Mouse (Mus musculus): ENCODE results near the gene Nav2.

The Nav2 gene

DNA sequence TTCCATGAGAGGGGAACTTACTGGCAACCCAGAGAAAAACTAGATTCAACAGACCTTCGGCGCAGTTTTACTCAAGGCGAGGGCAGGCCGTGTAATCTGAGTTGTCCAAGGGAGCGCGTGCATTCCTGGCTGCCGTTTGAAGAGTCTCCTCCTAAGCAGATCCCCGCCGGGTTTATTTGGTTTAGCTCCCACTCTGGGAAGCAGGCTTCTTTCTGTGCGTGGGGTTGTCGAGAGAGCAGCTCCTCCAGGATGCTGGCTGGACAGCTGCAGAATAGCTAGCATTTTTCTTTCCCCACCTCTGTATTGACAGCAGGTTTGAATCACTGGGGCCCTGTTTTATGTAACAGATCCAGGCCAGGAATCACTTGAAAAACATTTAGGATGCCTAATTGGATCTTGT is 529.4 kb downstream of the Nav2 start:
- no peaks in the 10 kb centered on the region for H3K27me3 ChIP-seq (ENCODE audit: insufficient read depth, low read length)
- H3K36me3 ChIP-seq (ENCODE audit: insufficient read depth, low read length): no peaks in the 10 kb centered on the region
- peaks cover 11% of the 10 kb centered on the region for H3K4me1 ChIP-seq (replicated peaks; ENCODE audit: low read depth, low read length)
- H3K4me3 ChIP-seq (replicated peaks; ENCODE audit: low read length): no peak overlapping the region
- no peaks in the 10 kb centered on the region for H3K9me3 ChIP-seq (ENCODE audit: low read length)
- TF ChIP-seq NANOG (IDR thresholded peaks at IDR 0.05; ENCODE audit: borderline replicate concordance, low read length) (no peak), POU5F1 (IDR thresholded peaks at IDR 0.05; ENCODE audit: borderline replicate concordance, low read length) (no peak), CTCF (conservative IDR thresholded peaks at IDR 0.05; ENCODE audit: low read length) (no peak)

DNA sequence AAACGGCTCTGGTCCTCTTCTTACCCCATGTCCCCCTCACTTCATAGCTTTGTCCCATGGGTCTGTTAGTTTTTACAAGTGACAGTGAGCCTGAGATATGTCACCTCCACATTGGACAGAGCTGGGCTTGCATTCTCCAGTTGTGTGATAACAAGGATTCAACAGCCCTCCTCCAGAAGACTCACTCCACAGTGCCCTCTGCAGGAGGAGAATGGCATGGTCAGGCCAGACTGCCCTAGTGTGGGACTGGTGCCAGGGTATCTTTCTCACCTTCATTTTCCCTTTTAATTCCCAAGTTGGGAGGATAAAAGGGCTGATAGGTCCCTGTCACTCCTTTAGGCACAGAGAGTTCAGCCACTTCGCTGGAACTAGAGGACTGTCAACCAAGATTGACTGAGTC is 530.6 kb downstream of the Nav2 start:
- no peak overlapping the region for H3K4me3 ChIP-seq (replicated peaks; ENCODE audit: low read length)
- peaks cover 23% of the 10 kb centered on the region for H3K4me1 ChIP-seq (replicated peaks; ENCODE audit: low read depth, low read length)
- no peaks in the 10 kb centered on the region for H3K27me3 ChIP-seq (ENCODE audit: insufficient read depth, low read length)
- TF ChIP-seq NANOG (IDR thresholded peaks at IDR 0.05; ENCODE audit: borderline replicate concordance, low read length): no peak
- peak; percentile 87 for TF ChIP-seq CTCF (conservative IDR thresholded peaks at IDR 0.05; ENCODE audit: low read length)
- no peak for TF ChIP-seq POU5F1 (IDR thresholded peaks at IDR 0.05; ENCODE audit: borderline replicate concordance, low read length)
- no peaks in the 10 kb centered on the region for H3K36me3 ChIP-seq (ENCODE audit: insufficient read depth, low read length)
- H3K9me3 ChIP-seq (ENCODE audit: low read length): no peaks in the 10 kb centered on the region

DNA sequence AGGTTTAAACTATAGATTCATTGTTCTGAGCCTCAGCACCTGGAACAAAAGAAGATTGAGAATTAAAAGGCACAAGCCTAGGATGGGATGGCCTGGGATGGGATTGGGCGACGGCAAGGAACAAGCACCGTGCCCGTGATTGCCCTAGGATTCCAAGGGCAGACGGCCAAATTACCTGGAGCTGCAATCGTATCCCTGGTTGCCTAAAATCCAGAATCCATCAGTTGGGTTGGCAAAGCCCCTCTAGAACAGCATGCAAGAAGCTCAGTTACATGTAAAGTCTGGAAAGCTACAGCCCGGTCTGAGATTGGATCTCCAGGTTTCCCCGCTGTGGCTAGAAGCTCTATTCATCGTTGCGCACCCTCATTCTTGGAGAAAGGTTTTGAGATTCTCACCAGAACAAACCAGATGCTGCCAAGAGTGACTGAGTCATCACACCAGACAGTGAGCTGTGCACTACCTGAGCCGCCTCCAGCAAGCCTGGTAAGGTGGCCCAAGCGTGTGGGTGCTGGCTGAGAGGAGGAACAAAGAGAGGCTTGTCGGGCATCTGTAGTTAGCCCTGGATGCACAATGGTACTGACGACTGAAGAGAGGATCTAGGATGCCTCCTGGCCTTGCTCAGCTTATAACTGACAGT is 531.9 kb downstream of the Nav2 start:
- no peak for TF ChIP-seq POU5F1 (IDR thresholded peaks at IDR 0.05; ENCODE audit: borderline replicate concordance, low read length)
- no peak for TF ChIP-seq NANOG (IDR thresholded peaks at IDR 0.05; ENCODE audit: borderline replicate concordance, low read length)
- no peak for TF ChIP-seq CTCF (conservative IDR thresholded peaks at IDR 0.05; ENCODE audit: low read length)
- Histone ChIP-seq H3K4me1 (replicated peaks; ENCODE audit: low read depth, low read length) (peaks cover 26% of the 10 kb centered on the region), H3K9me3 (ENCODE audit: low read length) (no peaks in the 10 kb centered on the region), H3K4me3 (replicated peaks; ENCODE audit: low read length) (no peak overlapping the region), H3K36me3 (ENCODE audit: insufficient read depth, low read length) (no peaks in the 10 kb centered on the region), H3K27me3 (ENCODE audit: insufficient read depth, low read length) (no peaks in the 10 kb centered on the region)

DNA sequence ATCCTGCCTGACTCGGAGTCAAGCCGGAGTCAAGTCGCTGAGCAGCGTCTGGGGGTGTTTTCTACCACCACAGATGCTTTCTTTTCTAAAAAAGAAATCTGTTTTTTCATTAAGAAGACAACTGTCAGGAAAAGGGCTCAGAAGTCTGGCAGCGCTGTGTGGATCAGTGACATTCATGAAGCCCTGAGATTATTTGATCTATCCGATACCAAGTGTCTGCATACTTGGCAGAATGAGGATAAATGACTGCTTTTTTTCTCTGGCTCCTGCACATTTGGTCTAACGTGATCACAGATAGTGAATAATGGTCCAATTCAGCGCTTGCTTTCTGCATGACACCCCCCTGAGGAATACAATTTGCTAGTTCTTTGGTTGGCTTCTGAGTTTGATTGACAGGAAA is 533.7 kb downstream of the Nav2 start:
- H3K27me3 ChIP-seq (ENCODE audit: insufficient read depth, low read length): no peaks in the 10 kb centered on the region
- no peaks in the 10 kb centered on the region for H3K9me3 ChIP-seq (ENCODE audit: low read length)
- no peaks in the 10 kb centered on the region for H3K36me3 ChIP-seq (ENCODE audit: insufficient read depth, low read length)
- H3K4me3 ChIP-seq (replicated peaks; ENCODE audit: low read length): no peak overlapping the region
- H3K4me1 ChIP-seq (replicated peaks; ENCODE audit: low read depth, low read length): peaks cover 32% of the 10 kb centered on the region
- TF ChIP-seq NANOG (IDR thresholded peaks at IDR 0.05; ENCODE audit: borderline replicate concordance, low read length) (no peak), POU5F1 (IDR thresholded peaks at IDR 0.05; ENCODE audit: borderline replicate concordance, low read length) (no peak), CTCF (conservative IDR thresholded peaks at IDR 0.05; ENCODE audit: low read length) (no peak)

DNA sequence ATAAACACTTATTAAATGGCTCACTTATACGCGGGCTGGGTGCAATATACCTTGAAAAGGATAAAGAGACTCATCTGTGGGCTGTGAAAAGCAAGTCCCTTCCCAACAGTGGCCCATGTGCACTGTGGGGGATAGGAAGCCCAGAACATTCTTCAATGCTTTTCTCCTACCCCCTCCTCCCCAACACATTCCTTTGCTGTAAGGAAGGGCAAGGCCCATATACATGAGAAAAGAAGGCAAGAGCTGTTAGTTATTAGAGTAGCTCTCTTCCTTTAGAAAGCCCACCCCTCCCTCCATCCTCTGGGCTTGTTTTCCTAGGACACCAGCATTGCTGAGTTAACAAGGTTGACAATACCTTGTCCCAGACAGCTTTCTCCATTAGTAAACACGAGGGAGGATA is 540.1 kb downstream of the Nav2 start:
- Histone ChIP-seq H3K9me3 (ENCODE audit: low read length) (no peaks in the 10 kb centered on the region), H3K4me3 (replicated peaks; ENCODE audit: low read length) (no peak overlapping the region), H3K27me3 (ENCODE audit: insufficient read depth, low read length) (peaks cover 11% of the 10 kb centered on the region), H3K36me3 (ENCODE audit: insufficient read depth, low read length) (peaks cover 12% of the 10 kb centered on the region), H3K4me1 (replicated peaks; ENCODE audit: low read depth, low read length) (peaks cover 76% of the 10 kb centered on the region)
- TF ChIP-seq POU5F1 (IDR thresholded peaks at IDR 0.05; ENCODE audit: borderline replicate concordance, low read length) (peak; percentile 81; the same call in 1 of the 2 replicates), CTCF (conservative IDR thresholded peaks at IDR 0.05; ENCODE audit: low read length) (no peak), NANOG (IDR thresholded peaks at IDR 0.05; ENCODE audit: borderline replicate concordance, low read length) (peak; percentile 29; the same call in 1 of the 2 replicates)

DNA sequence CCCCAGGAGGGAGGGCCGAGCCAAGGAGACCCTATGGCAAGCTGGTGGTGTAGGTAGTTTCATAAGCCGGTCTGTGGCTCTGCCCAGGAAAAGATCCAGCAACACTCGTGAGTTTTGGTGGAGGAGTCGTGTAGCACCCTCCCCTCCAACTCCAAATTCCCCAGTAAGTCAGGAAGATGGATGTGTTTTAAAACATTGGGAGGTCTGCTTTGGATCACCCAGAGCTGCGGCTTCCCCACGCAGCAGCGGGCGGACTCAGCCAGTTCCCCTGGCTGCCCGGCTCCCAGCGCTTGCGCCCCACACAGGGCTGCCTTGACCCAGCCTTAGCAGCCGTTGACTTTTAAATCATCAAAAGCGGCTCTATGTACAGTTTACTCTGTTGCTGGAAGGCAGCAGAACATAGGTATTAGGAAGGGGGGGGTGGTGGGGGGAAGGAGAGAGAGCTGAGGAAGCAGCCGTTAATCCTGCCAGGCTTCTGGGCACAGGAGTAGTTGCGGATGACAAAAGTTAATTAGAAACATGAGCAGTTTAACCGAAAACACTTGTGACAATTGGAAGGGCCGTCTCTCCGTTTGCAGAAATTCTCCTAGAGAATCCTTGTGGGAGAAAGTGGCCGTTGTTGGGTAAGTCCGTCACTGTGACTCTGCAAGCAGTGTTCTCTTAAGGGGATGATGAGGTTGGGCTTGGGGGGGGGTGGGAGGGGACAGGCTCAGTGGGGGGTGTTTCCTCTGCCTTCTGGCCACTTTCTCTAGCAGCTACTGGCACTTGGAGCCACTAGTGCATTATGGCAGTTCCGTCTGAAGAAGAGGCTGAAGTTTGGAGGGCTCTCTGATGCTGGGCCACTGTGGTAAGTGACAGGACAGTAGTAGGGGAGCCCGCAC is 542.0 kb downstream of the Nav2 start:
- Histone ChIP-seq H3K27me3 (ENCODE audit: insufficient read depth, low read length) (peaks cover 11% of the 10 kb centered on the region), H3K36me3 (ENCODE audit: insufficient read depth, low read length) (peaks cover 21% of the 10 kb centered on the region), H3K4me3 (replicated peaks; ENCODE audit: low read length) (peak overlapping the region; percentile 29; the same call in 1 of the 2 replicates), H3K4me1 (replicated peaks; ENCODE audit: low read depth, low read length) (peaks cover 69% of the 10 kb centered on the region), H3K9me3 (ENCODE audit: low read length) (no peaks in the 10 kb centered on the region)
- TF ChIP-seq NANOG (IDR thresholded peaks at IDR 0.05; ENCODE audit: borderline replicate concordance, low read length) (no peak), CTCF (conservative IDR thresholded peaks at IDR 0.05; ENCODE audit: low read length) (no peak), POU5F1 (IDR thresholded peaks at IDR 0.05; ENCODE audit: borderline replicate concordance, low read length) (no peak)

DNA sequence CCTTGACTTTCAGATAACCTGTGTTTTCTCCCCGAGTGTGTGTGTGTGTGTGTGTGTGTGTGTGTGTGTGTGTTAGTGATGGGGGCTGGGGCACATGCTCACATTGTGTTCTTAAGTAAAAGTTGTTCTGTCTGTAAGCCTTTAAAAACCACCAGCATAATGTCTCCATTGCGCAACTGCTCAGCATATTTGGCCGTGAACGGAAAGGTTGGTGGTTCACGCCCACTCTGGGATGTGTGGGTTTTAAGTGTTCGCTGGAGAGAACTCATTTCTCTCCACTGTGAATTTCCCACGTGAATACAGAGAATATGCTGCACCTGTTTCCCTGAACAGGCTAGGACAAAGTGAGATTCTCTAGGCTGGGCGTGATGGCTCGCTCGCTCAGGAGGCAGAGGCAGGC is 542.7 kb downstream of the Nav2 start:
- Histone ChIP-seq H3K4me3 (replicated peaks; ENCODE audit: low read length) (no peak overlapping the region), H3K36me3 (ENCODE audit: insufficient read depth, low read length) (peaks cover 21% of the 10 kb centered on the region), H3K27me3 (ENCODE audit: insufficient read depth, low read length) (peaks cover 11% of the 10 kb centered on the region), H3K9me3 (ENCODE audit: low read length) (no peaks in the 10 kb centered on the region), H3K4me1 (replicated peaks; ENCODE audit: low read depth, low read length) (peaks cover 69% of the 10 kb centered on the region)
- TF ChIP-seq NANOG (IDR thresholded peaks at IDR 0.05; ENCODE audit: borderline replicate concordance, low read length): no peak
- TF ChIP-seq POU5F1 (IDR thresholded peaks at IDR 0.05; ENCODE audit: borderline replicate concordance, low read length): no peak
- TF ChIP-seq CTCF (conservative IDR thresholded peaks at IDR 0.05; ENCODE audit: low read length): no peak

DNA sequence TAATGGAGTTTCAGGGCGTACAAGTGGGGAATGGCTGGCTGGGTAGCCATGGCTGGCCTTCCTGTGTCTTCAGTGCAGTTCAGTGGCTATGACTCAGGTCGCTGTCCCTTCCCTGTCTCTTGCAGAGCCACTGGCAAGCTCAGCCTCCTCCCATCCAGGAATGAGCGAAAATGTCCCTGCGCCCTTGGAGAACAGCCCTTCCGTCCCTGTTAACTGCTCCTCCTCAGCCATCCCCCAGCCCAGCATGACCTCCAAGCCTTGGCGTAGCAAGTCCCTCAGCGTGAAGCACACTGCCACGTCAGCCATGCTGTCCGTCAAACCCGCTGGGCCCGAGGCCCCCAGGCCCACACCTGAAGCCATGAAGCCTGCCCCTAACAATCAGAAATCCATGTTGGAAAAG is 543.8 kb downstream of the Nav2 start:
- Histone ChIP-seq H3K4me1 (replicated peaks; ENCODE audit: low read depth, low read length) (peaks cover 67% of the 10 kb centered on the region), H3K9me3 (ENCODE audit: low read length) (no peaks in the 10 kb centered on the region), H3K4me3 (replicated peaks; ENCODE audit: low read length) (peak overlapping the region; percentile 49)

More for the DNA sequence above, 543.8 kb downstream of the Nav2 start:
- H3K36me3 ChIP-seq (ENCODE audit: insufficient read depth, low read length): peaks cover 21% of the 10 kb centered on the region
- H3K27me3 ChIP-seq (ENCODE audit: insufficient read depth, low read length): peaks cover 12% of the 10 kb centered on the region
- no peak for TF ChIP-seq POU5F1 (IDR thresholded peaks at IDR 0.05; ENCODE audit: borderline replicate concordance, low read length)
- no peak for TF ChIP-seq CTCF (conservative IDR thresholded peaks at IDR 0.05; ENCODE audit: low read length)
- no peak for TF ChIP-seq NANOG (IDR thresholded peaks at IDR 0.05; ENCODE audit: borderline replicate concordance, low read length)

Measured in E14TG2a.4 (cell line).